Mouse (Mus musculus): ENCODE data around the gene Foxo1.

Foxo1 gene

GRCm38 (mm10) chr3:52268737-52269513 is 789 bp downstream of the Foxo1 start:
- DNase-seq (ENCODE audit: low spot score in 2 of 2): no peak

DNA sequence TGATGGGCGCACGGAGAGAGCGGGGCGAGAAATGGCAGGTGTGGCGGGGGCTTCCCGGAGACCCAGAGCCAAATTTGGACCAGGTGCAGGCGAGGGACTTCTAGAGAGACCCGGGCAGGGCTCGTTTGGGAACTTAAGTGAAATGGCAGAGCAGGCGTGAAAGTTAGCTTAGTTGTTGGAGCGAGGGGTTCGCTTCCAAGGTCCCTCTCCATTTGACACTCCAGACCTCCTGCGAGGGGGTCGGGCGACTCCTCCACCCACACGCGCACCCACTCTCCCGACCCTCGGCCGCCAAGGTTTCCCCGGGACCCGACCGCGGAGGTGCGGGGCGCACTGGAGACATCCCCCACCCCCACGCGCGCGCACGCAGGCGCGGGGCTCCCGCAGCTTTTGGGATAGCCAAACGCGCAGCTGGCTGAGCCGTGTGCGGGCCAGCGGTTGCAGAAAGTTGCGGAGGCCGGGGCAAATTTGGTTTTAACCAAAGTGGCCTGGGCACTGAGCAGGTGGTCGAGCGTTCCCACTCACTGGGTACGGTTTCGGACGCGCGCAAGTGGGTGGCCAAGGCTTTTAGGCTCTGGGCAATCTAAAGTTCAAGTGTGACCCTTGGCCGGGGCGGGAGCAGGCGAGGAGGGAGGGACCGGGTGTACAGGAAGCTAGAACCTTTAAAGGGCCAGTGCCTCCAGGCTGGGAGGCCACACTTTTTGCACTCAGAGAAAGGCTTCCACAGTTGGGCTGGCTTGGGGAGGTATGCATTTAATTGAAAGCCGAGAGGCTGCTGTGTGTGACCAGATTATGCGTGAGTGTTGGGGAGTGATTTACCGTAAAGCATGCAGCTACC is 1.6 kb downstream of the Foxo1 start:
- DNase-seq (ENCODE audit: low spot score in 2 of 2): peak in 1 of 2 experiments; percentile 37

DNA sequence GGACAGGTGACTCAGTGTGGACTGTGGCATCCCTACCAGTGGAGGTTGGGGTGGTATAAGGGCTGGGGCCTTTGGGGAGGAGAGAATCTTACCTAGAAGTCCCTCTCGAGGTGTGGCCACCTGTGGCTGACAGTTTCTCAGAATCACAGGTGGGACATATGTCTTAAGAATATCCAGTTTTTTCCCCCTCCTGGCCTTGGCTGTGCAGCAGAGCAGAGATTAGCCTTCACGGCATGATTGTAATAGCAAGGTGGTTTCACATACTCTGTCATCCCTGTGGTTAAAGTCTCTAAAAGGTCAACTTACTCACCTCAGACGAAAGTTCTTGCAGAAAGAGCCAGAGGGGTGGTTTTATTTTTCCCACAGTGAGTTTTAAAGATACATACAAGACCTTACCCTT is 2.4 kb downstream of the Foxo1 start:
- DNase-seq (ENCODE audit: low spot score in 2 of 2): no peak

GRCm38 (mm10) chr3:52271376-52271775 is 3.2 kb downstream of the Foxo1 start:
- DNase-seq (ENCODE audit: low spot score in 2 of 2): no peak

- no peak for DNase-seq (ENCODE audit: low spot score in 2 of 2)
These were observed 4.3 kb downstream of the Foxo1 start for GRCm38 (mm10) chr3:52272376-52272865.

DNA sequence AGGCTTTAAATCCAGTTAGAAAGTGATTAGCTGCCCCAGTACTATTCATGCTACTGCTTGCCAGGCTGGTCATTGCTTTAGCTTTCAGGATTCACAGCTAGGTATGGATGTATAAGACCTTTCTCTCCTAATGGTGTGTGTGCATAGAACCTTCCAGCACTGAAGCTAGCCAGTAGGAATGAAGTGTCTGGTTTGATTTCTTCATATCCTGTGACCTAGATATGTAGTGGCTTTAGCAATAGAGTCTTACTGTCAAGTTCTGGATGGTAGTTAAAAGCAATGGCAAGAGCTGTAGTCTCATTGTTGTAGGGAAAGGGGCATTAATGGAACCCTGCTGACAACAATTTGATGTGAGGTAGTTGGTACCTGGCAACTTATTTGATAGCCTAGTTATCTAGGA is 6.3 kb downstream of the Foxo1 start:
- DNase-seq (ENCODE audit: low spot score in 2 of 2): no peak

- no peak for DNase-seq (ENCODE audit: low spot score in 2 of 2)
These were observed 7.0 kb downstream of the Foxo1 start for GRCm38 (mm10) chr3:52275037-52275555.

DNA sequence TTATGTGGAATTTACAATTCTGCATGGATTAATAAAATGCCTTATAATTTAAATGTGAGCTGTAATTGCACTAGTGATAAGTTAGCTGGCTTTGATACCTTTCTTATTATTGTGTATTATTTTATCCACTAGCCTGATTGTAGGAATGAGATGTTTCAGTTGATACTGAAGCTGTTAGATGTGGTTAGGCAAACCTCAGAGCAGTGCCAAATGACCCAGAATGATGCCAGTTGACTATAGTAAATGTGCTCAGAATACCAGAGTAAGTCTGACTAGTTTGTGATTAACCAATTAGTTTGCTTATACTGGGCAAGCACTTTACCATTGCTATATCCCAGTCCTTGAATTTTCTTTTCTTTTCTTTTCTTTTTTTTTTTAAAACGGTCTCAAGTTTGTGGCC is 12.5 kb downstream of the Foxo1 start:
- DNase-seq (ENCODE audit: low spot score in 2 of 2): no peak

GRCm38 (mm10) chr3:52281882-52282281 is 13.7 kb downstream of the Foxo1 start:
- DNase-seq (ENCODE audit: low spot score in 2 of 2): no peak

DNA sequence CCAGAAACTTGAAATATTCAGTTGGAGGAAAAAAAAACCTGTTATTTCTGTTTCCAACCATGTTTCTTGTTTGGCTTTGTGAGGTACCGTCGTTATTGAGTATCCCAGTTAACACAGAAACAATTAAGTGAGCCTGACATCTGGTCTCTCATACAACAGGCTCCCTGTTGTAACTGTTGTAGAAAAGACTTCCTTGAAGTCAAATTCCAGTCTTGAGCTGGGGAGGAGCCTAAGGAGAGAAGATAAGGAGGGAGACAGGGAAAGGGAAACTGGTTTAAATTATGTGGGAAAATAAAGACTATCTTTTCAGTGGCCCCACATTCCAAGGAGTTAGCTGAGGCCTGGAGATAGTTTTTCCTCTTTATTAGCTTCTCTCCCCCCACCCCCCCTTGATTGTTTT is 14.2 kb downstream of the Foxo1 start:
- no peak for DNase-seq (ENCODE audit: low spot score in 2 of 2)

DNA sequence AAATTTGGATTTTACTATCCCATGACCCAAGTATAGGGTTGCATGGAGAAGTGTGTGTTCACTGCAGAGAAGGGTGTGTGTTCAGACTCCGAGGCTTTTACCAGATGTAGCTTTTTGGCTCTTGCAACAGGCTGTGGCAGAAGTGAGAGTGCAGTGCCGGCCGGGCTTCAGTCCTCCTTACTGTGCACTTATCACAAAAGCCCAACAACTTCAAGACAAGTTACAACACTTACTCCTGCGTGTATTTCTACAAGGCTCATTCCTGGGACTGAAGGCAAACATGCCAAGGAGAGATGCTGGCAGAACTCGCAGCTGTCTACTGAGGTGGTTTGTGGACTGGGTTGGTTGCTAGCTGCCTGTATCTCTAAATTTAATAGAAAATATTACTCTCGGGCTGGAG is 15.4 kb downstream of the Foxo1 start:
- DNase-seq (ENCODE audit: low spot score in 2 of 2): no peak

DNA sequence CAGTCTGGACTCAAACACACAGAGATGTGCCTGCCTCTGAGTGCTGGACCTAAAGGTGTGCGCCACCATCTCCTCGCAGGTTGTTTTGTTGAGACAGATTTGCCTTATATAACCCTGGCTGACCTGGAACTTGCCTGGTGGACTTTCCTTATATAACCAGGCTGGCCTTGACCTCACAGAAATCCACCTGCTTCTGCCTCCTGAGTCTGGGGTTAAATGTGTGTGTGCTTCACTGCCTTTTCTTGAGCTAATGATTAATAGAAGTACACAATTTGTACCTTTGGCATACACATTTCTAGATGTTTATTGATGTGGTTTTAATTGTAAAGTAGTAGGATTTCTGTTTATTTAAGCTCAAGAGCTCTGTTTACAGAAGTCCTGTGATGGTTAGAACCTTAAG is 22.7 kb downstream of the Foxo1 start:
- DNase-seq (ENCODE audit: low spot score in 2 of 2): no peak

- no peak for DNase-seq (ENCODE audit: low spot score in 2 of 2)
These were observed 24.4 kb downstream of the Foxo1 start for GRCm38 (mm10) chr3:52292498-52292897.

DNA sequence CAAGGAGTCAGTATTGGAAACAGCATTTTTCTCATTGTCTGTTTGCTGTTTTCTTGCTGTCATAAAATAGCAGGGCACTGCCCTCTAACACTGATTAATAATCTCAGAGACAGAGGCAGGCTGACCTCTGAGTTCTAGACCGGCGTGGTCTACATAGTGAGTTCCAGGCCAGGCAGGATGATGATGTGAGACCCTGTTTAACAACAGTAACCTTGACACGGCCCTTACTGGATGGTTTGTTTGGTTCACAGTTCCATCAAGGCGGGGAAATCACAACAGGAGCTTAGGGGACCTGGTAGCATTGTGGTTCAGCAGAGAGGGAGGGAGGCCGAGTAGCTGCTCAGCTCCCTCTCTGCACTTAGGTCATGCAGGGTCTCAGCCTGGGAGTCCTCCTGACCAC is 25.8 kb downstream of the Foxo1 start:
- DNase-seq (ENCODE audit: low spot score in 2 of 2): no peak

GRCm38 (mm10) chr3:52295688-52296087 is 27.6 kb downstream of the Foxo1 start:
- no peak for DNase-seq (ENCODE audit: low spot score in 2 of 2)

DNA sequence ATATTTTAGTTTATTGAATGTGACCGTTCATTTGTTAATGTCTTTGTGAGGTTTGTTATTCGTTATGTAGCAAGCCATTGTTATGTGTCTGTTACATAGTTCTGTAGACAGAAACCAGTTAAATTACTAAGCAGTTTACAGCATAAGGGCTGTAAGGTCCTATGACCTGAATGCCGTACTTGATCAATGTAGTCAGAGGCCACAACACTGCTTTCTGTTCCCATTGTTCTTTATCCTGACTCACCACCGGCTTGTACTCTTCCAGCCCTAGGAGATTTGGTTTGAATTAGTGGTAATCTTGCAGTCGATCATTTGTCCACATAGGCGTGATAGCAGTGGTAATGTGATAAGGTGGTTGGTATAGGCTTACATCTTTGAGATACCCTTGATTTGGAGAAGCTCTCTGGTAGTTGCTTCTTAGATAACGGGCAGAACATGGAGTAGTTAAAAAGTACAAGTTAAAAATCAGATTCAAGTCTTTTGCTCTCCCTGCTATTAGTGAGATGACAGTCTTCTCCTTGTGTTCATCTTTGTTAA is 28.2 kb downstream of the Foxo1 start:
- DNase-seq (ENCODE audit: low spot score in 2 of 2): no peak

DNA sequence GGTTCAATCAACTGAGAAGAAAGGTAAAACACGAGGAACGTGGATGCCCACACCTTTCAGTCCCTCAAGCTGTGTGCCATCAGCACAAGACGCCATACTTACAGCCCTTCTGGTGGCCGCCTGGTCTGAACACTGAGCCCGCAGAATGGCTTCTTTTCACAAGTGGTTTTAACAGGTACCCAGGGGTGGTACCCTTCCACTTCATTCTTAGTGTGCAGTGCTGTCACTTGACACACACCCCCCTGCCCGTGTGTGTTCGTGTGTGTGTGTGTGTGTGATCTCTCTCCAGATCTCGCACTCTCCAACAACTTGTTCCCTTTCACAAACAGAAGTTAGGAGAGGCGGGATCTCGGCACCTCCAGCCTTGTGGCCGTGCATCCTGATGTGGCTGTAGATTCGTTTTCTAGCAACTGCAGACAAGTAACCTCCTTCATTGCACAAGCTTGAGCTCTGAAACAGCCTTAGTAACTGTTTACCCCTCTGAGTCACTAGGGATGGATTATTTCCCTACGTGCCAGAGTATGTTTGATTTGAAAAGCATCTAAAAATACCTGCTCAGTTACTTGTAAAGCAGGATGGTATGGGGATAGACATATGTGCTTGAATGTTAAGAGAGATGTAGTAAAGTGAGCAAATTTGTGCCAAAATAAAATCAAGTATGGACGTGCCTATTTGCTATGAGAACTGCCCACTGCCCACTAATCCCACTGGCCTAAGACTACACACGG is 29.3 kb downstream of the Foxo1 start:
- no peak for DNase-seq (ENCODE audit: low spot score in 2 of 2)

DNA sequence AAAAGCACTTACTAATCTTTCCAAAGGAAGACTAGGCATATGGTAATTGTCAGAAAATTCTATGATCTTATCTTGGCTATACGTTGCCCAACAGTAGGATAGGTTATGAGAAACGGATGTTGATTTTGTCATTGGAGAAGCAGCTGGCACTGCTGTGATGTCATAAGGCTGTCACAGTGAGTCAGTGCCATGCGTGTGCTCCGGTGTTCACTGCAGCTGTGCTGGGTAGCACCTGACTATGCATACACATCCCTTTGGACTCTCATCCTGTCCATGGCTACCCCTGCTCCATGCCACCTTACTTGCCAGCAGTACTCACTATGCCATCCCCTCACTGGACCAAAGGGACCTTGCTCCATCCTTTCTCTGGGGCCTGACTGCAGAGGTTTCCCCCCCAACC is 30.5 kb downstream of the Foxo1 start:
- DNase-seq (ENCODE audit: low spot score in 2 of 2): no peak

DNA sequence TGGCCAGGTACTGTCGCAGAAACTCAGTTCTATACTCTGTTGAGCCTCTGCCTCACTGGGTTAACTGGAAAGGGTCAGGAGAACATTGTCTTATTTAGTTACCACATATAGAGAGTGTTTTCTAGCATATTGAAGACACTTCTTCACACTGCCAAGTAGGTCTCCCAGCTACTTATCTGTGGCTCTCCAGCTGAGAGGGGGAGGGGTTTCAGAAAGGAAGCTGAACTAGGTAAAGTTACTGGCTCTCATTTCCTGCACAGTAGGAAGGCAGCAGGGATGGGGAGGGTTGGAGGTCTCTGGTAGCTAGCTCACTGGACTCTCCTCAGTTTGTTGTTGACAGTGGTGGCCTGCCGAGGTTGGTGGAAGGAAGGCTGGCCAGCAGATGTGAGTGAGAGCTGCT is 31.2 kb downstream of the Foxo1 start:
- DNase-seq (ENCODE audit: low spot score in 2 of 2): no peak

DNA sequence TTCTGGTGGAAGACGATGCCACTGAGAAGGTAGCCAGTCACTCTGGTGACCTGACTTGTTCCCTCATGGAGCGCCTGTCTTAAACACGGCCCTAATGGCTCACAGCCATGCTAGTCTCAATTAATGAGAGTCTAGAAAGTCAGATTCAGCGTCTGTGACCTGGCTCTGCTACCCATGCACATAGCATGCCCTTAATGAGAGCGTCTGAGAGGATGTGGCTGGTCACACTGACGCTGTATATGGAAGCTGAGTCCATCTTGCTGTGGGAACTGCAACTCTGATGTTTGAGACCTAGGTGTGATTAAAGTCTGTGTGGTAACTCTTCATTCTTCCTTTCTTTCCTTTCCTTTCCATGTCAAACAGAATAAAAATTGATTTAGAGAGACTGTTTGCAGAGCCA is 32.4 kb downstream of the Foxo1 start:
- no peak for DNase-seq (ENCODE audit: low spot score in 2 of 2)

DNA sequence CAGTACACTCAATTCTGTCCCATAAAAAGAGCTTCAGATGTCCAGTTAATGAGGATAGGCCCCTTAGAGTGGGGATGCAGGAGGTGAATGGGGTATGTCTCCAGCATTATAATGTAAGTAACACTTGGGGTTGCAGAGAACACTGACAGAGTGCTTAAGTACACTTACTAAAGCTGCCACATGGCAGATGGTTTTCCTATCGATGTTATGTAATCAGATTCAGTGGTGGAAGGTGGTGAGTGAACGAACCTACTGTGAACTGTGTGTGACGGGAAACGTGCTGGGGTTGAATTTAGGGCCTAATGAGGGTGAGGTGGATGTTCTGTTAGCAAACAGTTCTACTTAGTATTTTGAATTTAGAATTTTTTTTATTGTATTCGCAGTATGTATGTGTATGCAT is 35.2 kb downstream of the Foxo1 start:
- no peak for DNase-seq (ENCODE audit: low spot score in 2 of 2)
